ENCODE assay signal across 7 mouse cellular contexts in genomic region chr5:117978159-117978697, GRCm38 (mm10). TPM values are rescaled to one million over a fixed set of nuclear protein-coding genes. Genes with fewer than 3 reads are reported as not detected.
A peak's percentile ranks its signal among the peaks of the same experiment; 100 is the strongest.
DNase-seq lines count a peak whose midpoint lies in the region; ATAC-seq and TF ChIP-seq lines count a peak whose summit lies in the region.

No protein-coding gene starts in this region.

- no peak for TF ChIP-seq POLR2A in thymus, adult 2 months (IDR thresholded peaks at IDR 0.05; ENCODE audit: control insufficient read depth, extremely low read depth, insufficient read depth, low read length, poor library complexity)

- no peaks in the 10 kb centered on the region for H3K27me3 ChIP-seq in lung, postnatal 0 days (replicated peaks; ENCODE audit: insufficient read depth, low read length)
- H3K27me3 ChIP-seq in forebrain, embryonic 14.5 days (replicated peaks; ENCODE audit: control insufficient read depth, insufficient read depth, low read length), result no peaks in the 10 kb centered on the region
- H3K27me3 ChIP-seq in liver, embryonic 11.5 days (replicated peaks; ENCODE audit: control insufficient read depth, insufficient read depth, low read length), result no peaks in the 10 kb centered on the region
- no peaks in the 10 kb centered on the region for H3K27me3 ChIP-seq in stomach, embryonic 15.5 days (replicated peaks)
- no peaks in the 10 kb centered on the region for H3K27me3 ChIP-seq in thymus, adult 2 months (ENCODE audit: control insufficient read depth, insufficient read depth, low read length)

- no peak for ATAC-seq in lung, postnatal 0 days
- no peak for ATAC-seq in forebrain, embryonic 14.5 days
- ATAC-seq in liver, embryonic 11.5 days (replicated peaks; ENCODE audit: low FRiP score), result no peak
- no peak for ATAC-seq in stomach, embryonic 15.5 days (ENCODE audit: insufficient read depth, low FRiP score, low read depth)

- no peak overlapping the region for H3K9ac ChIP-seq in lung, postnatal 0 days (replicated peaks; ENCODE audit: low read depth)
- peak overlapping the region; percentile 97 for H3K9ac ChIP-seq in forebrain, embryonic 14.5 days (ENCODE audit: low read length)
- H3K9ac ChIP-seq in liver, embryonic 11.5 days (ENCODE audit: low read depth, low read length), result no peak overlapping the region
- H3K9ac ChIP-seq in stomach, embryonic 15.5 days, result no peak overlapping the region

- no peaks in the 10 kb centered on the region for H3K9me3 ChIP-seq in lung, postnatal 0 days (ENCODE audit: low read length)
- no peaks in the 10 kb centered on the region for H3K9me3 ChIP-seq in forebrain, embryonic 14.5 days (replicated peaks; ENCODE audit: control insufficient read depth, low read length)
- H3K9me3 ChIP-seq in liver, embryonic 11.5 days (ENCODE audit: control insufficient read depth, low read length), result no peaks in the 10 kb centered on the region
- H3K9me3 ChIP-seq in stomach, embryonic 15.5 days, result no peaks in the 10 kb centered on the region

- no peaks in the 10 kb centered on the region; the same call in 1 of the 2 replicates for H3K4me1 ChIP-seq in lung, postnatal 0 days (ENCODE audit: insufficient read depth, low read depth, low read length)
- peaks cover 19% of the 10 kb centered on the region for H3K4me1 ChIP-seq in forebrain, embryonic 14.5 days (ENCODE audit: control insufficient read depth, insufficient read depth, low read length)
- peaks cover 16% of the 10 kb centered on the region for H3K4me1 ChIP-seq in liver, embryonic 11.5 days (replicated peaks; ENCODE audit: control insufficient read depth, insufficient read depth, low read length)
- peaks cover 22% of the 10 kb centered on the region for H3K4me1 ChIP-seq in stomach, embryonic 15.5 days
- peaks cover 14% of the 10 kb centered on the region for H3K4me1 ChIP-seq in thymus, adult 2 months (replicated peaks; ENCODE audit: control insufficient read depth, insufficient read depth, low read length)

- 65% methylated on average over 17 of the region's 17 CpGs for WGBS in lung, postnatal 0 days
- WGBS in forebrain, embryonic 14.5 days, result 42% methylated on average over 17 of the region's 17 CpGs
- WGBS in liver, embryonic 11.5 days, result 62% methylated on average over 17 of the region's 17 CpGs
- WGBS in stomach, embryonic 15.5 days, result 55% methylated on average over 17 of the region's 17 CpGs
- WGBS in thymus, adult 2 months, result 85% methylated on average over 17 of the region's 17 CpGs

- no peaks in the 10 kb centered on the region for H3K36me3 ChIP-seq in lung, postnatal 0 days (ENCODE audit: insufficient read depth, low read length)
- H3K36me3 ChIP-seq in forebrain, embryonic 14.5 days (ENCODE audit: control insufficient read depth, insufficient read depth, low read length), result peaks cover 43% of the 10 kb centered on the region
- H3K36me3 ChIP-seq in liver, embryonic 11.5 days (ENCODE audit: control insufficient read depth, insufficient read depth, low read length), result peaks cover 14% of the 10 kb centered on the region
- H3K36me3 ChIP-seq in stomach, embryonic 15.5 days, result peaks cover 15% of the 10 kb centered on the region
- H3K36me3 ChIP-seq in thymus, adult 2 months (ENCODE audit: control insufficient read depth, insufficient read depth, low read length), result peaks cover 9% of the 10 kb centered on the region

- 0 out of 2 replicates have a peak overlapping the region, but pooled peaks have one; percentile 95 for H3K4me3 ChIP-seq in lung, postnatal 0 days (ENCODE audit: low read depth, low read length)
- H3K4me3 ChIP-seq in forebrain, embryonic 14.5 days (ENCODE audit: low read depth, low read length), result peak overlapping the region; percentile 100
- H3K4me3 ChIP-seq in liver, embryonic 11.5 days (ENCODE audit: low read depth, low read length), result peak overlapping the region; percentile 88
- H3K4me3 ChIP-seq in stomach, embryonic 15.5 days (replicated peaks), result peak overlapping the region; percentile 100
- no peak overlapping the region for H3K4me3 ChIP-seq in thymus, adult 2 months (ENCODE audit: control insufficient read depth, insufficient read depth, low read length)

- TF ChIP-seq EP300 in lung, postnatal 0 days (IDR thresholded peaks at IDR 0.05), result no peak

- no peak for DNase-seq in lung, postnatal 0 days (ENCODE audit: low spot score)
- no peak for DNase-seq in lung, postnatal 36 days
- DNase-seq in forebrain, embryonic 14.5 days (ENCODE audit: low spot score), result peak; percentile 13
- no peak for DNase-seq in liver, embryonic 11.5 days (ENCODE audit: low spot score)
- DNase-seq in thymus, adult 2 months, result no peak
- no peak for DNase-seq in cerebellum, adult 18-20 months

- peak overlapping the region; percentile 95 for H3K4me2 ChIP-seq in lung, postnatal 0 days (replicated peaks; ENCODE audit: low read depth, low read length)
- H3K4me2 ChIP-seq in forebrain, embryonic 14.5 days (ENCODE audit: low read length), result peak overlapping the region; percentile 83
- peak overlapping the region; percentile 76 for H3K4me2 ChIP-seq in liver, embryonic 11.5 days
- peak overlapping the region; percentile 79 for H3K4me2 ChIP-seq in stomach, embryonic 15.5 days

- H3K27ac ChIP-seq in lung, postnatal 0 days (ENCODE audit: low read length), result no peak overlapping the region
- H3K27ac ChIP-seq in forebrain, embryonic 14.5 days (ENCODE audit: low read depth, low read length), result peak overlapping the region; percentile 63; the same call in 1 of the 2 replicates
- 0 out of 2 replicates have a peak overlapping the region, but pooled peaks have one; percentile 29 for H3K27ac ChIP-seq in liver, embryonic 11.5 days (ENCODE audit: low read depth, low read length)
- H3K27ac ChIP-seq in stomach, embryonic 15.5 days, result peak overlapping the region; percentile 16; the same call in 1 of the 2 replicates
- H3K27ac ChIP-seq in thymus, adult 2 months (ENCODE audit: control insufficient read depth, insufficient read depth, low read length), result no peak overlapping the region

- no peak for TF ChIP-seq CTCF in lung, postnatal 0 days (IDR thresholded peaks at IDR 0.05)
- TF ChIP-seq CTCF in thymus, adult 2 months (IDR thresholded peaks at IDR 0.05; ENCODE audit: borderline replicate concordance, control insufficient read depth, extremely low read depth, insufficient read depth, low read length, poor library complexity), result no peak

RNA-seq across cellular contexts. Expression of gene Fbxo21, which starts 1.7 kb away (rescaled TPM):
- polyA plus RNA-seq in lung, postnatal 0 days (2015; fragmentation: Nextera tagmentation; extraction: Ambion mirVana), result 18.8 and 19.8 TPM in 2 replicates
- polyA plus RNA-seq in forebrain, embryonic 14.5 days (2014; fragmentation: Nextera tagmentation; extraction: Ambion mirVana), result 109 and 147 TPM in 2 replicates
- 44.8 and 49.2 TPM in 2 replicates for polyA plus RNA-seq in liver, embryonic 11.5 days (2014; fragmentation: Nextera tagmentation; extraction: Ambion mirVana)
- 61.2 and 65.7 TPM in 2 replicates for polyA plus RNA-seq in stomach, embryonic 15.5 days (2015; fragmentation: Nextera tagmentation; extraction: Ambion mirVana)
- 43.3 and 49.7 TPM in 2 replicates for polyA plus RNA-seq in thymus, adult 2 months (2012; rRNA removed)

RNA-seq across cellular contexts. Expression of gene Tesc, which starts 49.3 kb away (rescaled TPM):
- polyA plus RNA-seq in lung, postnatal 0 days (2015; fragmentation: Nextera tagmentation; extraction: Ambion mirVana), result 1.5 and 1.6 TPM in 2 replicates
- polyA plus RNA-seq in forebrain, embryonic 14.5 days (2014; fragmentation: Nextera tagmentation; extraction: Ambion mirVana), result 8.0 and 10.0 TPM in 2 replicates
- polyA plus RNA-seq in liver, embryonic 11.5 days (2014; fragmentation: Nextera tagmentation; extraction: Ambion mirVana), result 1.7 and 2.2 TPM in 2 replicates
- 16.0 and 17.7 TPM in 2 replicates for polyA plus RNA-seq in stomach, embryonic 15.5 days (2015; fragmentation: Nextera tagmentation; extraction: Ambion mirVana)
- 48.4 and 50.5 TPM in 2 replicates for polyA plus RNA-seq in thymus, adult 2 months (2012; rRNA removed)

Comparison
In these comparisons a context has a peak if more than half of its experiments do, and no peak if none do; other contexts are left out.
1. H3K27ac ChIP-seq: peak in forebrain, embryonic 14.5 days (single experiment), liver, embryonic 11.5 days (single experiment) and stomach, embryonic 15.5 days (single experiment); none in lung, postnatal 0 days (single experiment) and thymus, adult 2 months (single experiment).
2. Peak in every context shown above with its lines, with median percentiles within 50 percentile points of each other: H3K4me2 ChIP-seq.